Mouse (Mus musculus) megakaryocyte, adult 5-6 weeks (primary cell): ENCODE measurements around the gene Efr3b. TPM values are rescaled to one million over a fixed set of nuclear protein-coding genes. Genes with fewer than 3 reads are reported as not detected.

Experiments
- ATAC-seq: 2 replicates; pipeline ENCODE4 v1.8.0; 2016; ENCODE audit warnings: mild to moderate bottlenecking, inconsistent platforms; ENCODE audit not compliant: poor library complexity, severe bottlenecking
- total RNA-seq, 2 experiments: library from RNA; stranded (forward) in 1 of 2; stranded (reverse) in 1 of 2; fragments of 153-499, 151-499 nt in 1 of 2; fragments of 221-1000, 200-1000 nt in 1 of 2; gene quantifications; 2 replicates each; pipeline versions ENCODE4 v1.2.3 to v1.2.4; 2015 to 2017

Gene Efr3b
- total RNA-seq, 2 experiments from 2014 or later, result 0.04 to 0.09 TPM

GRCm38 (mm10) chr12:3917668-3918341 is 120.9 kb downstream of the Efr3b start:
- no peak for ATAC-seq

GRCm38 (mm10) chr12:3915852-3916251 is 122.9 kb downstream of the Efr3b start:
- no peak for ATAC-seq

Other genes with a start within 250 kb of the Efr3b start
- 3.5 and 5.5 TPM in 2 replicates for gene Dnmt3a, start 232.9 kb downstream of the Efr3b start, total RNA-seq (2015)
- gene Dnmt3a, start 232.9 kb downstream of the Efr3b start, total RNA-seq (2017), result 5.3 and 13.8 TPM in 2 replicates
- gene Pomc, start 84.0 kb downstream of the Efr3b start, total RNA-seq (2015), result 0.38 and 0.57 TPM in 2 replicates
- not detected in 2 replicates for gene Pomc, start 84.0 kb downstream of the Efr3b start, total RNA-seq (2017)
- 1.5 and 2.1 TPM in 2 replicates for gene Dnajc27, start 43.7 kb upstream of the Efr3b start, total RNA-seq (2015)
- gene Dnajc27, start 43.7 kb upstream of the Efr3b start, total RNA-seq (2017), result 2.1 and 4.3 TPM in 2 replicates
- 0.38 and 2.5 TPM in 2 replicates for gene Adcy3, start 94.2 kb upstream of the Efr3b start, total RNA-seq (2015)
- 0.77 and 1.0 TPM in 2 replicates for gene Adcy3, start 94.2 kb upstream of the Efr3b start, total RNA-seq (2017)
- 8.7 and 10.7 TPM in 2 replicates for gene Ptrhd1, start 195.1 kb upstream of the Efr3b start, total RNA-seq (2015)
- 7.4 and 7.8 TPM in 2 replicates for gene Ptrhd1, start 195.1 kb upstream of the Efr3b start, total RNA-seq (2017)
- gene Cenpo, start 195.4 kb upstream of the Efr3b start, total RNA-seq (2015), result 11.6 and 20.2 TPM in 2 replicates
- gene Cenpo, start 195.4 kb upstream of the Efr3b start, total RNA-seq (2017), result 28.9 and 34.8 TPM in 2 replicates